Mouse (Mus musculus): ENCODE data around the gene Pgrmc1.

GRCm38 (mm10) chrX:36602926-36603325, 4.9 kb downstream of the Pgrmc1 start:
- TF ChIP-seq ZKSCAN1 (IDR thresholded peaks at IDR 0.05; ENCODE audit: borderline replicate concordance, low read depth, low read length) (no peak), SMC3 (IDR thresholded peaks at IDR 0.05; ENCODE audit: low read depth, low read length) (no peak), USF1 (IDR thresholded peaks at IDR 0.05; ENCODE audit: low read depth, low read length) (no peak), USF2 (conservative IDR thresholded peaks at IDR 0.05; ENCODE audit: low read depth, low read length) (no peak), CTCF (conservative IDR thresholded peaks at IDR 0.05 in 1 of 2, IDR thresholded peaks at IDR 0.05 in 1 of 2; ENCODE audit: low read depth in 2 of 2, low read length in 2 of 2) (no peak), MYC (IDR thresholded peaks at IDR 0.05; ENCODE audit: low read depth, low read length) (no peak), ZMIZ1 (IDR thresholded peaks at IDR 0.05; ENCODE audit: low read depth, low read length) (no peak), EP300 (IDR thresholded peaks at IDR 0.05; ENCODE audit: low read length) (no peak)
